Mouse (Mus musculus) hindbrain, embryonic 11.5 days (tissue): ENCODE measurements at regions not wholly inside any gene's neighbourhood (a gene's known extent, or its start where the extent isn't known, plus 50 kb on each side); places are given as distances from the start of the nearest gene placed in this dataset.
A peak's percentile ranks its signal among the peaks of the same experiment; 100 is the strongest.

Experiments
- ATAC-seq: fragments of 200-750 bp; cut with Nextera tagmentation; 2 replicates; pipeline ENCODE4 v1.8.0; 2017; ENCODE audit warnings: mild to moderate bottlenecking, moderate TSS enrichment, moderate library complexity; ENCODE audit not compliant: low FRiP score
- DNase-seq: peaks from one replicate; pipeline ENCODE4 v3.0.0-alpha.2; 2015; ENCODE audit warnings: low spot score
- H3K27ac ChIP-seq: fragments of 300-500 bp; sonication (generic); 2 replicates; pipeline ENCODE4 v1.5.1; 2014; ENCODE audit warnings: mild to moderate bottlenecking, low read depth, low read length
- H3K27me3 ChIP-seq: fragments of 300-500 bp; sonication (generic); 2 replicates; pipeline ENCODE4 v1.6.1; 2014; ENCODE audit warnings: mild to moderate bottlenecking, low read length, moderate library complexity, mixed read lengths; ENCODE audit not compliant: control insufficient read depth, insufficient read depth
- H3K36me3 ChIP-seq: fragments of 300-500 bp; sonication (generic); 2 replicates; pipeline ENCODE4 v1.6.1; 2014; ENCODE audit warnings: mild to moderate bottlenecking, low read length, moderate library complexity, mixed read lengths; ENCODE audit not compliant: control insufficient read depth, insufficient read depth
- H3K4me1 ChIP-seq: fragments of 300-500 bp; sonication (generic); replicated peaks from 2 replicates; pipeline ENCODE4 v1.6.1; 2014; ENCODE audit warnings: low read length, mixed read lengths; ENCODE audit not compliant: control insufficient read depth, insufficient read depth
- H3K4me2 ChIP-seq: fragments of 300-500 bp; sonication (generic); replicated peaks from 2 replicates; pipeline ENCODE4 v1.6.1; 2014; ENCODE audit warnings: mild to moderate bottlenecking, low read depth, low read length
- H3K4me3 ChIP-seq: fragments of 300-500 bp; sonication (generic); 2 replicates; pipeline ENCODE4 v1.5.1; 2014; ENCODE audit warnings: low read depth, low read length
- H3K9ac ChIP-seq: fragments of 300-500 bp; sonication (generic); 2 replicates; pipeline ENCODE4 v1.6.1; 2014; ENCODE audit warnings: low read depth, low read length
- H3K9me3 ChIP-seq: fragments of 300-500 bp; sonication (generic); 2 replicates; pipeline ENCODE4 v1.6.1; 2016; ENCODE audit warnings: low read length; ENCODE audit not compliant: control insufficient read depth
- WGBS: fragments of 180-500 bp; shearing (Covaris S2); extraction: QIAGEN DNeasy Blood & Tissue Kit; methylation state at CpG from one replicate; pipeline ENCODE4 v1.1.7; 2014; 5-methylcytosine and 5-hydroxymethylcytosine counted together

- H3K4me2 ChIP-seq: no peak overlapping the region
- WGBS: 43% methylated on average over 10 of the region's 10 CpGs
- DNase-seq (no peak), ATAC-seq (no peak)
- H3K27ac ChIP-seq: no peak overlapping the region
- H3K36me3 ChIP-seq: no peaks in the 10 kb centered on the region
- H3K9me3 ChIP-seq: no peaks in the 10 kb centered on the region
- H3K4me1 ChIP-seq: 0 out of 2 replicates have a peak, but pooled peaks cover 2% of the 10 kb centered on the region
- no peak overlapping the region for H3K4me3 ChIP-seq
- 0 out of 2 replicates have a peak, but pooled peaks cover 2% of the 10 kb centered on the region for H3K27me3 ChIP-seq
- no peak overlapping the region for H3K9ac ChIP-seq
Observed at GRCm38 (mm10) chr5:118316310-118317017, 71.4 kb downstream of the 2410131K14Rik start.

- no peak for DNase-seq
- H3K27ac ChIP-seq: no peak overlapping the region
- H3K4me2 ChIP-seq: no peak overlapping the region
- H3K9me3 ChIP-seq: no peaks in the 10 kb centered on the region
- H3K36me3 ChIP-seq: no peaks in the 10 kb centered on the region
- WGBS: 73% methylated on average over 5 of the region's 5 CpGs
- 0 out of 2 replicates have a peak, but pooled peaks cover 2% of the 10 kb centered on the region for H3K27me3 ChIP-seq
- peaks cover 2% of the 10 kb centered on the region; the same call in 1 of the 2 replicates for H3K4me1 ChIP-seq
- ATAC-seq: no peak
- no peak overlapping the region for H3K4me3 ChIP-seq
- no peak overlapping the region for H3K9ac ChIP-seq
Observed at GRCm38 (mm10) chr5:118318073-118318472, 73.0 kb downstream of the 2410131K14Rik start.

- no peaks in the 10 kb centered on the region for H3K9me3 ChIP-seq
- 0 out of 2 replicates have a peak overlapping the region, but pooled peaks have one; percentile 3 for H3K4me2 ChIP-seq
- 0 out of 2 replicates have a peak, but pooled peaks cover 2% of the 10 kb centered on the region for H3K27me3 ChIP-seq
- no peaks in the 10 kb centered on the region for H3K36me3 ChIP-seq
- 7% methylated on average over 14 of the region's 15 CpGs for WGBS
- DNase-seq: no peak
- no peak overlapping the region for H3K27ac ChIP-seq
- no peak overlapping the region for H3K4me3 ChIP-seq
- no peak for ATAC-seq
- peaks cover 2% of the 10 kb centered on the region; the same call in 1 of the 2 replicates for H3K4me1 ChIP-seq
- no peak overlapping the region for H3K9ac ChIP-seq
Observed at GRCm38 (mm10) chr5:118318883-118319282, 73.9 kb downstream of the 2410131K14Rik start.

- Histone ChIP-seq H3K4me1 (peaks cover 2% of the 10 kb centered on the region; the same call in 1 of the 2 replicates), H3K9ac (no peak overlapping the region), H3K27ac (peak overlapping the region; percentile 45; the same call in 1 of the 2 replicates), H3K9me3 (no peaks in the 10 kb centered on the region), H3K36me3 (no peaks in the 10 kb centered on the region), H3K4me2 (no peak overlapping the region), H3K27me3 (0 out of 2 replicates have a peak, but pooled peaks cover 2% of the 10 kb centered on the region), H3K4me3 (no peak overlapping the region)
- DNase-seq: peak; percentile 69
- peak; percentile 69 for ATAC-seq
- 37% methylated on average over 18 of the region's 18 CpGs for WGBS
Observed at GRCm38 (mm10) chr5:118321719-118322455, 76.9 kb downstream of the 2410131K14Rik start.

- Histone ChIP-seq H3K4me1 (peaks cover 4% of the 10 kb centered on the region; the same call in 1 of the 2 replicates), H3K36me3 (no peaks in the 10 kb centered on the region), H3K9me3 (no peaks in the 10 kb centered on the region), H3K4me3 (no peak overlapping the region), H3K27ac (no peak overlapping the region), H3K27me3 (0 out of 2 replicates have a peak, but pooled peaks cover 2% of the 10 kb centered on the region), H3K9ac (no peak overlapping the region), H3K4me2 (no peak overlapping the region)
- WGBS: 93% methylated on average over 2 of the region's 2 CpGs
- no peak for ATAC-seq
- no peak for DNase-seq
Observed at GRCm38 (mm10) chr5:118323151-118323550, 78.1 kb downstream of the 2410131K14Rik start.

- DNase-seq (peak; percentile 57), ATAC-seq (peak; percentile 37; the same call in 1 of the 2 replicates)
- Histone ChIP-seq H3K9ac (no peak overlapping the region), H3K36me3 (no peaks in the 10 kb centered on the region), H3K4me3 (no peak overlapping the region; the same call in 1 of the 2 replicates), H3K4me2 (peak overlapping the region; percentile 25), H3K27me3 (no peaks in the 10 kb centered on the region; the same call in 1 of the 2 replicates), H3K27ac (0 out of 2 replicates have a peak overlapping the region, but pooled peaks have one; percentile 10), H3K9me3 (no peaks in the 10 kb centered on the region), H3K4me1 (peaks cover 2% of the 10 kb centered on the region; the same call in 1 of the 2 replicates)
- WGBS: under 1% methylated on average over 18 of the region's 18 CpGs
Observed at GRCm38 (mm10) chr5:118326837-118327541, 82.0 kb downstream of the 2410131K14Rik start.

GRCm38 (mm10) chr5:118327961-118328712, 83.1 kb downstream of the 2410131K14Rik start:
- Histone ChIP-seq H3K27me3 (no peaks in the 10 kb centered on the region; the same call in 1 of the 2 replicates), H3K4me1 (peaks cover 6% of the 10 kb centered on the region; the same call in 1 of the 2 replicates), H3K9me3 (no peaks in the 10 kb centered on the region), H3K4me3 (no peak overlapping the region), H3K27ac (no peak overlapping the region), H3K9ac (peak overlapping the region; percentile 0; the same call in 1 of the 2 replicates), H3K4me2 (0 out of 2 replicates have a peak overlapping the region, but pooled peaks have one; percentile 25), H3K36me3 (no peaks in the 10 kb centered on the region)
- DNase-seq (peak; percentile 66), ATAC-seq (no peak)
- 7% methylated on average over 28 of the region's 28 CpGs for WGBS
